8 mouse cellular contexts compared by ENCODE assay signal in genomic region chr3:36690292-36690650, GRCm38 (mm10). TPM values are rescaled to one million over a fixed set of nuclear protein-coding genes. Genes with fewer than 3 reads are reported as not detected.
DNase-seq lines count a peak whose midpoint lies in the region; ATAC-seq and TF ChIP-seq lines count a peak whose summit lies in the region.

No protein-coding gene starts in this region.

- ATAC-seq in kidney, postnatal 0 days (replicated peaks; ENCODE audit: low FRiP score, low read depth), result no peak
- no peak for ATAC-seq in intestine, embryonic 16.5 days
- ATAC-seq in neural tube, embryonic 13.5 days (ENCODE audit: low read depth), result no peak

- no peak for DNase-seq in kidney, postnatal 0 days (ENCODE audit: low spot score)
- DNase-seq in kidney, adult 18-20 months, result no peak
- no peak for DNase-seq in cerebellum, adult 8-10 months
- DNase-seq in right cerebral cortex, adult 2 months (ENCODE audit: low spot score in 2 of 2), result no peak
- no peak for DNase-seq in gastrocnemius, adult 18-20 months (ENCODE audit: low spot score)

- 10% methylated on average over 7 of the region's 7 CpGs for WGBS in kidney, postnatal 0 days
- WGBS in intestine, embryonic 16.5 days, result 17% methylated on average over 7 of the region's 7 CpGs
- 7% methylated on average over 7 of the region's 7 CpGs for WGBS in neural tube, embryonic 13.5 days

- peak overlapping the region; percentile 81 for H3K4me2 ChIP-seq in kidney, postnatal 0 days (ENCODE audit: low read length)
- H3K4me2 ChIP-seq in intestine, embryonic 16.5 days (ENCODE audit: low read depth, low read length), result peak overlapping the region; percentile 91
- peak overlapping the region; percentile 69 for H3K4me2 ChIP-seq in neural tube, embryonic 13.5 days

- TF ChIP-seq CTCF in kidney, postnatal 0 days (IDR thresholded peaks at IDR 0.05; ENCODE audit: low read depth), result no peak
- TF ChIP-seq CTCF in embryonic fibroblast, embryonic 13.5 days (IDR thresholded peaks at IDR 0.05; ENCODE audit: borderline replicate concordance, insufficient read depth, low read length), result no peak

- H3K9ac ChIP-seq in kidney, postnatal 0 days (ENCODE audit: low read depth, low read length), result peak overlapping the region; percentile 62
- peak overlapping the region; percentile 71; the same call in 1 of the 2 replicates for H3K9ac ChIP-seq in intestine, embryonic 16.5 days (ENCODE audit: low read depth, low read length)
- peak overlapping the region; percentile 85 for H3K9ac ChIP-seq in neural tube, embryonic 13.5 days

- H3K27me3 ChIP-seq in kidney, postnatal 0 days (ENCODE audit: insufficient read depth, low read length), result no peaks in the 10 kb centered on the region
- peaks cover 5% of the 10 kb centered on the region for H3K27me3 ChIP-seq in intestine, embryonic 16.5 days (replicated peaks; ENCODE audit: control insufficient read depth, insufficient read depth, low read length)
- peaks cover 5% of the 10 kb centered on the region for H3K27me3 ChIP-seq in neural tube, embryonic 13.5 days

- peaks cover 6% of the 10 kb centered on the region; the same call in 1 of the 2 replicates for H3K4me1 ChIP-seq in kidney, postnatal 0 days (replicated peaks; ENCODE audit: insufficient read depth, low read length)
- no peaks in the 10 kb centered on the region for H3K4me1 ChIP-seq in embryonic fibroblast, embryonic 13.5 days (ENCODE audit: control insufficient read depth, insufficient read depth, low read length)
- 0 out of 2 replicates have a peak, but pooled peaks cover 5% of the 10 kb centered on the region for H3K4me1 ChIP-seq in intestine, embryonic 16.5 days (ENCODE audit: control insufficient read depth, insufficient read depth, low read length)
- peaks cover 16% of the 10 kb centered on the region for H3K4me1 ChIP-seq in neural tube, embryonic 13.5 days (replicated peaks)

- peak overlapping the region; percentile 69 for H3K4me3 ChIP-seq in kidney, postnatal 0 days (replicated peaks; ENCODE audit: low read depth, low read length)
- peak overlapping the region; percentile 38 for H3K4me3 ChIP-seq in embryonic fibroblast, embryonic 13.5 days (ENCODE audit: insufficient read depth, low read length)
- H3K4me3 ChIP-seq in intestine, embryonic 16.5 days (ENCODE audit: low read length), result peak overlapping the region; percentile 63
- peak overlapping the region; percentile 82 for H3K4me3 ChIP-seq in neural tube, embryonic 13.5 days

- no peak for TF ChIP-seq POLR2A in embryonic fibroblast, embryonic 13.5 days (IDR thresholded peaks at IDR 0.05; ENCODE audit: low read depth, low read length)

- H3K27ac ChIP-seq in kidney, postnatal 0 days, result no peak overlapping the region
- H3K27ac ChIP-seq in embryonic fibroblast, embryonic 13.5 days (ENCODE audit: insufficient read depth, low read length), result no peak overlapping the region
- no peak overlapping the region for H3K27ac ChIP-seq in intestine, embryonic 16.5 days (ENCODE audit: low read length)
- H3K27ac ChIP-seq in neural tube, embryonic 13.5 days (replicated peaks), result no peak overlapping the region

- H3K36me3 ChIP-seq in kidney, postnatal 0 days (ENCODE audit: insufficient read depth, low read length), result no peaks in the 10 kb centered on the region
- no peaks in the 10 kb centered on the region for H3K36me3 ChIP-seq in intestine, embryonic 16.5 days (ENCODE audit: control insufficient read depth, insufficient read depth, low read length)
- no peaks in the 10 kb centered on the region for H3K36me3 ChIP-seq in neural tube, embryonic 13.5 days

- H3K9me3 ChIP-seq in kidney, postnatal 0 days (replicated peaks; ENCODE audit: low read length), result no peaks in the 10 kb centered on the region
- no peaks in the 10 kb centered on the region for H3K9me3 ChIP-seq in intestine, embryonic 16.5 days (ENCODE audit: control insufficient read depth, low read length)
- no peaks in the 10 kb centered on the region for H3K9me3 ChIP-seq in neural tube, embryonic 13.5 days

RNA-seq across cellular contexts. Expression of gene Trpc3, which starts 0.3 kb away (rescaled TPM):
- 5.5 and 6.0 TPM in 2 replicates for polyA plus RNA-seq in kidney, postnatal 0 days (2015; fragmentation: Nextera tagmentation; extraction: Ambion mirVana)
- polyA plus RNA-seq in embryonic fibroblast, embryonic 13.5 days (2011; ENCODE audit: insufficient read length, low read depth, missing spikeins), result 0.60 TPM in 1 of 2 replicates, not detected in the other
- 1.7 and 3.7 TPM in 2 replicates for polyA plus RNA-seq in intestine, embryonic 16.5 days (2015; fragmentation: Nextera tagmentation; extraction: Ambion mirVana)
- polyA plus RNA-seq in neural tube, embryonic 13.5 days (2015; fragmentation: Nextera tagmentation; extraction: Ambion mirVana), result 9.6 and 12.0 TPM in 2 replicates
- 1 to 10 TPM; 1.4 to 2.2 TPM for total RNA-seq in gastrocnemius, adult 18-20 months (2021)
